Mouse (Mus musculus): ENCODE measurements around the gene Prr15. TPM values are rescaled to one million over a fixed set of nuclear protein-coding genes. Genes with fewer than 3 reads are reported as not detected.

Prr15 gene
- polyA plus RNA-seq, 1 experiment from 2014 or later = 11.6 TPM

Other genes starting within 250 kb of the Prr15 start
- gene Wipf3, start 103.8 kb downstream of the Prr15 start, polyA plus RNA-seq (2014; fragmentation: Nextera tagmentation; extraction: Ambion mirVana) = 1.3 and 1.5 TPM in 2 replicates
- gene Scrn1, start 240.7 kb downstream of the Prr15 start, polyA plus RNA-seq (2014; fragmentation: Nextera tagmentation; extraction: Ambion mirVana) = 12.3 and 14.0 TPM in 2 replicates